Comparison of ENCODE assay signal across 14 mouse cellular contexts in the genomic region with DNA sequence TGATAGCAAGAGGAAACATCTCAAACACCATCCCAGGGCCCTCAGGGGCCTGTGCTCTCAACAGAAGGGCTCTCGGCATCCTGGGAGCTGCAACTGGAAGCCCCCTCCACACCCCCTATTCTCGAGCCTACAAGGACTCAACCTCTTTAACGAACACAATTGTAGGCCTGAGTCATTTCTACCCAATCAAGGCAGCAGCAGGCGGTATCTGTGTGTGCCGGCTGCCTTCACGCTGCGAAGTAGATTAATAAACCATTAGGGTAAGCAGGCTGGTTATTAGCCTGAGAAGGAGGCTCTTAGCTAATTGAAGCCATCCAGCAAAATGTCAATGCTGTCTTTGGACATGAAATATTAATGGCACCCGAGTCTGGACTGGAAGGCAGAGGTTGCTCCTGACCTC.
DNase-seq lines count a peak whose midpoint lies in the region; ATAC-seq and TF ChIP-seq lines count a peak whose summit lies in the region.
"Had no signal": no experiment of that assay in that cellular context is flagged by ENCODE, and none has a peak within 500 bp of the region (broad histone marks: within the 10 kb centered on the region; RNA-seq: fewer than 3 reads in every experiment).

No protein-coding gene starts in this region.

- H3K4me2 ChIP-seq in forebrain, embryonic 15.5 days (replicated peaks) = no peak overlapping the region
- H3K4me2 ChIP-seq: heart, embryonic 11.5 days had no signal

- no peak overlapping the region for H3K4me3 ChIP-seq in layer of hippocampus, adult 2 months
- H3K4me3 ChIP-seq in forebrain, embryonic 15.5 days = no peak overlapping the region
- H3K4me3 ChIP-seq in limb, embryonic 10.5 days = no peak overlapping the region

- ATAC-seq in forebrain, embryonic 15.5 days (replicated peaks) = no peak; the same call in 1 of the 2 replicates

- no peaks in the 10 kb centered on the region for H3K27me3 ChIP-seq in forebrain, embryonic 15.5 days
- no peaks in the 10 kb centered on the region for H3K27me3 ChIP-seq in limb, embryonic 10.5 days (ENCODE audit: low read depth, poor library complexity, severe bottlenecking)

- WGBS in forebrain, embryonic 15.5 days = 7% methylated on average over 8 of the region's 8 CpGs
- 28% methylated on average over 8 of the region's 8 CpGs for WGBS in limb, embryonic 10.5 days

- no peaks in the 10 kb centered on the region for H3K36me3 ChIP-seq in forebrain, embryonic 15.5 days
- H3K36me3 ChIP-seq in limb, embryonic 10.5 days = no peaks in the 10 kb centered on the region

- H3K9ac ChIP-seq in forebrain, embryonic 15.5 days (replicated peaks) = no peak overlapping the region

- TF ChIP-seq CTCF in layer of hippocampus, adult 2 months (conservative IDR thresholded peaks at IDR 0.05) = no peak

- peaks cover 59% of the 10 kb centered on the region for H3K4me1 ChIP-seq in forebrain, embryonic 15.5 days
- H3K4me1 ChIP-seq in limb, embryonic 10.5 days = peaks cover 50% of the 10 kb centered on the region

- H3K27ac ChIP-seq in layer of hippocampus, adult 2 months = peak overlapping the region; percentile 72
- peak overlapping the region; percentile 68 for H3K27ac ChIP-seq in forebrain, embryonic 15.5 days (replicated peaks)
- peak overlapping the region; percentile 63 for H3K27ac ChIP-seq in limb, embryonic 10.5 days

- H3K9me3 ChIP-seq in forebrain, embryonic 15.5 days = no peaks in the 10 kb centered on the region
- H3K9me3 ChIP-seq in limb, embryonic 10.5 days (replicated peaks) = no peaks in the 10 kb centered on the region

- DNase-seq in layer of hippocampus, adult 2 months (ENCODE audit: low spot score in 2 of 2) = no peak
- DNase-seq in layer of hippocampus, adult 9-10 months (ENCODE audit: low spot score) = no peak
- DNase-seq in limb, embryonic 10.5 days (ENCODE audit: low spot score) = peak; percentile 48
- peak; percentile 70 for DNase-seq in retina, embryonic 14.5 days (ENCODE audit: low spot score)
- no peak for DNase-seq in layer of hippocampus, postnatal 14 days (ENCODE audit: low spot score in 2 of 2)
- DNase-seq in heart, postnatal 4 days = no peak
- no peak for DNase-seq in kidney, postnatal 36 days
- DNase-seq: B cell, adult 2 months; layer of hippocampus, postnatal 36 days; lung, adult 18-20 months; right cerebral cortex, postnatal 4 days; thymus, postnatal 14 days had no signal

Comparison
In these comparisons a context has a peak if more than half of its experiments do, and no peak if none do; other contexts are left out.
1. DNase-seq: peak in limb, embryonic 10.5 days (single experiment) and retina, embryonic 14.5 days (single experiment); none in layer of hippocampus, adult 2 months (0 of 2), layer of hippocampus, adult 9-10 months (single experiment), layer of hippocampus, postnatal 14 days (0 of 2), heart, postnatal 4 days (single experiment) and kidney, postnatal 36 days (0 of 2).
2. Peak in every context shown above with its lines, with median percentiles within 50 percentile points of each other: H3K27ac ChIP-seq.